Mouse (Mus musculus): ENCODE data around the gene Klhl24. TPM values are rescaled to one million over a fixed set of nuclear protein-coding genes. Genes with fewer than 3 reads are reported as not detected.
"Not testable (repeated sequence)": the region's sequence is repeated elsewhere in the genome, so short reads cannot be mapped to it uniquely, and the experiment has no call there.

Klhl24 gene
- polyA plus RNA-seq, 1 experiment from 2014 or later: 31.4 TPM

DNA sequence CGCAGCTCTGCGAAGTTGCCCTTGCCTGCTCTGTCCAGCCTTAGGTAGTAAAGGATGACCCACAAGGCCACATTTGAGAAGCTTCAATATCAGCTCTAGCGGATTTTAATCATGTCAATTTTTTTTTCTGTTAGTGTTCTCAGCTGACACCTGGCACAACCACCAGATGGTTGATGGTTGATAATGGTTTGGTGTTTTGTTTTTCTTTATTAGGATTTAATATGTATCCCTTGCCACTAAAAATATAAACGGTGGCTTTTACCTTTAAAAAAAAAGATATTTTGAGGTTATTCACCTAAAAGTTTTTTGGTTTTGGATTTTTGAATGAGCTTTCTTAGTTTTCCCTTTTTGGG, 1.0 kb downstream of the Klhl24 start:
- Histone ChIP-seq H3K27ac (peak overlapping the region; percentile 98), H3K27me3 (ENCODE audit: insufficient read depth, poor library complexity, severe bottlenecking) (no peaks in the 10 kb centered on the region), H3K36me3 (peaks cover 21% of the 10 kb centered on the region), H3K9me3 (peaks cover 10% of the 10 kb centered on the region), H3K4me1 (replicated peaks) (peaks cover 6% of the 10 kb centered on the region; the same call in 1 of the 2 replicates), H3K4me3 (peak overlapping the region; percentile 87)
- 10% methylated on average over 4 of the region's 4 CpGs for WGBS
- DNase-seq (ENCODE audit: low spot score): no peak

DNA sequence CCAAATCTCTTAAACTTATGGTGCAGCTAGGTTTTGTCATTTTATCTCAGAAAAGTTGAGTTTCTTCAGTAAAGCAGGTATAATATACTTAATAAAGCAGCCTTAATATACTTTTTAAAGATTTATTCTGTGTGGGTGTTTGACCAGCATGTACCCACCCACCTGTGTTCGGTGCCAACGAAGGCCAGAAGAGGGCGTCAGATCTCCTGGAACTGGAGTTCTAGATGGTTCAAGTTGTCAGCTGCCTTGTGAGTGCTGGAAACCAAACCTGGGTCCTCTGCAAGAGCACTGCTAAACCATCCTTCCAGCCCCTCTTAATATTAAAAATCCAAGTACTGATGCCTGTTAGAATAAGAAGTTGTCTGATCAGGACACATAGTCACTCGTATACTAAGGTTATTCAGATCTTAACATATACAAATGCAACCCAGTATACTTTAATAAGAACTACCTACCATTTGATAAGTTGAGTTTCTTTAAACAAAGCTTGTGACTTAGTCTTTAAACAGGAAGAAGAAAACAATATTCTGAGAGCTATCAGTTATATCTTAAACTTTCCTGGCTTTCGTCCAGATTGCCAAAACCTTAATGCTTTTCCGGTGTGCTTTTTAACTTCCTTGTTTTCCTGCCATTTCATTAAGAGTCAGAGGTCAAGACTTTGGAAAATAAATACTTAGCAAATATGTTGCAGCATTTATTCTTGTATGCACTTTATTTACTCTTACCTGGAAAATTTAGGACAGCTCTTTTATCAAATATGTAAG, 1.7 kb downstream of the Klhl24 start:
- peaks cover 6% of the 10 kb centered on the region; the same call in 1 of the 2 replicates for H3K4me1 ChIP-seq (replicated peaks)
- DNase-seq (ENCODE audit: low spot score): no peak
- WGBS: 94% methylated on average over 6 of the region's 6 CpGs
- peaks cover 17% of the 10 kb centered on the region for H3K9me3 ChIP-seq
- H3K27me3 ChIP-seq (ENCODE audit: insufficient read depth, poor library complexity, severe bottlenecking): no peaks in the 10 kb centered on the region
- H3K4me3 ChIP-seq: peak overlapping the region; percentile 87; the same call in 1 of the 2 replicates
- H3K27ac ChIP-seq: no peak overlapping the region
- H3K36me3 ChIP-seq: peaks cover 28% of the 10 kb centered on the region

DNA sequence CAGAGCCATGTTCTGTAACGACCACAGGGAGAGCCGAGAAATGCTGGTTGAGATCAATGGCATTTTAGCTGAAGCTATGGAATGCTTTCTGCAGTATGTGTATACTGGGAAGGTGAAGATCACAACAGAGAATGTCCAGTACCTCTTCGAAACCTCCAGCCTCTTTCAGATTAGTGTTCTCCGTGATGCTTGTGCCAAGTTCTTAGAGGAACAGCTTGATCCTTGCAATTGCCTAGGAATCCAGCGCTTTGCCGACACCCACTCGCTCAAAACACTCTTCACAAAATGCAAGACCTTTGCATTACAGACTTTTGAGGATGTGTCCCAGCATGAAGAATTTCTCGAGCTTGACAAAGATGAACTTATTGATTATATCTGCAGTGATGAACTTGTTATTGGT, 9.7 kb downstream of the Klhl24 start:
- WGBS: 94% methylated on average over 8 of the region's 8 CpGs
- H3K9me3 ChIP-seq: peaks cover 27% of the 10 kb centered on the region
- H3K4me3 ChIP-seq: no peak overlapping the region
- H3K27ac ChIP-seq: no peak overlapping the region
- DNase-seq (ENCODE audit: low spot score): no peak
- H3K27me3 ChIP-seq (ENCODE audit: insufficient read depth, poor library complexity, severe bottlenecking): no peaks in the 10 kb centered on the region
- H3K36me3 ChIP-seq: peaks cover 98% of the 10 kb centered on the region
- H3K4me1 ChIP-seq (replicated peaks): no peaks in the 10 kb centered on the region

DNA sequence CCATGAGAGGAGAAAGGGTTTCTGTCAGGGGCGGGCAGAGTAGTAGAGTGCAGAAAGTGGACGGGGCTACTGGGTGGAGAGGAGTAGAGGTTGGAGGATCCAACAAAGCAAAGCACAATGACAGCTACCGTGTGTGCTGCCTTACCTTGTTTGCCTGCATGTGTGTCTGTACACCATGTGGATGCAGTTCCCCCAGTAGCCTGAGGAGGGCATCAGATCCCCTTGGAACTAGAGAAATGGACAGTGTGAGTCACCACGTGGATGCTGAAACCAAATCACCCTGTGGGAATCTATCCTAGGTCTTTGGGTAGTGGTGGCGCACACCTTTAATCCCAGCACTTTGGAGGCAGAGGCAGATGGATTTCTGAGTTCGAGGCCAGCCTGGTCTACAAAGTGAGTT, 11.6 kb downstream of the Klhl24 start:
- H3K4me1 ChIP-seq (replicated peaks): no peaks in the 10 kb centered on the region
- H3K4me3 ChIP-seq: no peak overlapping the region
- no peak for DNase-seq (ENCODE audit: low spot score)
- no peak overlapping the region for H3K27ac ChIP-seq
- H3K36me3 ChIP-seq: peaks cover 97% of the 10 kb centered on the region
- peaks cover 11% of the 10 kb centered on the region for H3K9me3 ChIP-seq
- 91% methylated on average over 6 of the region's 6 CpGs for WGBS
- H3K27me3 ChIP-seq (ENCODE audit: insufficient read depth, poor library complexity, severe bottlenecking): no peaks in the 10 kb centered on the region

DNA sequence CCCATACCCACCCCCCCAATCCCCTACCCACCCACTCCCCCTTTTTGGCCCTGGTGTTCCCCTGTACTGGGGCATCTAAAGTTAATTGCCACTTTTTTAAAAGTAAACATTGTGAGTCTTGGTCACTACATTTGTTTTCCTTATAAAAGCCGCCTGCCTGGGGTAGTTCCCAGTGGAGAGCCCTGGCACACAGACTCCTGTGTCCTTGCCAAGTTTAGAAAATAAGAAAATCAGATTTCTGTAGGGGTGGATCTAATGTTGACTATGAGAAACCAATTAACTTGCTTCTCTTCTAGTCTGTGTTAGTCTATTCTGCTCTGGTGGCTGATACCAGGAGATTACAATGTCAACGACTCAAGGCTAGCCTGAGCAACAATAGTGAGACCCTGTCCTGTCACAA, 15.3 kb downstream of the Klhl24 start:
- peaks cover 87% of the 10 kb centered on the region for H3K36me3 ChIP-seq
- no peak for DNase-seq (ENCODE audit: low spot score)
- H3K27me3 ChIP-seq (ENCODE audit: insufficient read depth, poor library complexity, severe bottlenecking): no peaks in the 10 kb centered on the region
- H3K4me1 ChIP-seq (replicated peaks): no peaks in the 10 kb centered on the region
- H3K4me3 ChIP-seq: no peak overlapping the region
- WGBS: 88% methylated on average over 2 of the region's 2 CpGs
- no peak overlapping the region for H3K27ac ChIP-seq
- peaks cover 8% of the 10 kb centered on the region; the same call in 1 of the 2 replicates for H3K9me3 ChIP-seq

DNA sequence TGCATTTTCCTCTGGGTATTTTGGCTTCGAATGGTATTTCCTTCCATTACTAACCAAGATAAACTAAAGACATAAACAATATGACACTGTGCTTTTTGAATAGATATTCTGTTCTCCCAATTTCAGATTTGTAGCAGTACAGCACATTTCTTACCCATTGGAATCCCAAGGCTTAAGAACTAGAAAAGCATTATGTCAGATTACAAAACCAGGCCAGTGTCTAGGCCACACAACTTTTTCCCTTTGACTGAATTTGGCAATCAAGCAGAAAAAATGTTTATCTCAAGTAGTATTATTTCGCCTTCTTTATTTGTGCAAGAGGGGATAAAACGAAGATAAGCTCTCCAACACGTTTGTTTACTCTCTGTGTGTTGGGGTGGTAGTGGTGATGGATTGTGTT, 18.7 kb downstream of the Klhl24 start:
- no peak overlapping the region for H3K4me3 ChIP-seq
- H3K27ac ChIP-seq: no peak overlapping the region
- 0 out of 2 replicates have a peak, but pooled peaks cover 6% of the 10 kb centered on the region for H3K4me1 ChIP-seq (replicated peaks)
- no peaks in the 10 kb centered on the region for H3K27me3 ChIP-seq (ENCODE audit: insufficient read depth, poor library complexity, severe bottlenecking)
- WGBS: 92% methylated on average over 4 of the region's 4 CpGs
- DNase-seq (ENCODE audit: low spot score): no peak
- peaks cover 87% of the 10 kb centered on the region for H3K36me3 ChIP-seq
- H3K9me3 ChIP-seq: no peaks in the 10 kb centered on the region

DNA sequence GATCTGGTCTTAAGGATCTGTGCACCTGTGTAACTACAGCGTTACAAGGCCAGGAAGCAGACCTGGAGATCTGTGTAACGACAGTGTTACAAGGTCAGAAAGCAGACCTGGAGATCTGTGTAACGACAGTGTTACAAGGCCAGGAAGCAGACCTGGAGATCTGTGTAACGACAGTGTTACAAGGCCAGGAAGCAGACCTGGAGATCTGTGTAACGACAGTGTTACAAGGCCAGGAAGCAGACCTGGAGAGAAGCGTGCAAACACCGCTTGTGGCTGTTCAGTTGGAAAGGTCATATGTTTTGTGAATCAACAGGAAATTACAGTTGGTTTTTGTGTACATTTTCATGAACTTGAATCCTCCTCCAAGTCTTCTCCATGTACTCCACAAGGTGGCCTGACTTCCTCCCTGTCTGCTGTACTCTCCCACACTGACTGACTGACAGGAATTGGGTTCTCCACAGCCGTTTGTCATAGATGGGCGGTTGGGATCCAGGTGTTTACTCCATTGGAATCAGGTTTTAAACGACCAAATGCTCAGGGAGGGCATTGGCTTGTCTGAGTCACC, 29.1 kb downstream of the Klhl24 start:
- H3K27ac ChIP-seq; H3K27me3 ChIP-seq (ENCODE audit: insufficient read depth, poor library complexity, severe bottlenecking); DNase-seq (ENCODE audit: low spot score); H3K9me3 ChIP-seq; H3K4me3 ChIP-seq; H3K4me1 ChIP-seq (replicated peaks): not testable (repeated sequence)
- WGBS: 91% methylated on average over 10 of the region's 10 CpGs
- peaks cover 50% of the 10 kb centered on the region for H3K36me3 ChIP-seq

DNA sequence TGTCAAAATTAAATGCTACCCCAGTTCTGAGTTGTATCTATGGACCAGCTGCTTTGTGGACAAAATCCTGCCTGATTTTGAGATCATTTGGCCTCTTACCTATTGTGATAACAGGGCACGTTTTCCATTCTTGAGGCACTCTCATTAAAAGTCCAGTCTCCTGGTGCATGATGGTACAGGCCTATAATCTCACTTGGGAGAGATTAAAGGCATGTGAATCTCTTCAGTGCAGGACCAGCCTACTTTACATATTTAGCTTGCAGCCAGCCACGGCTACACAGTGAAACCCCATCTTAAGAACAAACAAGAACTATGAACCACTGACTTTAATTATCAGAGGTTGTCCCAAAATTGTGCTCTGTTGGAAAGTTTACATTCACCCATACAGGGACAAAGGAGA, 33.1 kb downstream of the Klhl24 start:
- Histone ChIP-seq H3K9me3 (no peaks in the 10 kb centered on the region), H3K36me3 (peaks cover 18% of the 10 kb centered on the region), H3K4me1 (replicated peaks) (no peaks in the 10 kb centered on the region), H3K27ac (no peak overlapping the region), H3K27me3 (ENCODE audit: insufficient read depth, poor library complexity, severe bottlenecking) (no peaks in the 10 kb centered on the region), H3K4me3 (no peak overlapping the region)
- DNase-seq (ENCODE audit: low spot score): no peak
- 77% methylated on average over 2 of the region's 2 CpGs for WGBS

DNA sequence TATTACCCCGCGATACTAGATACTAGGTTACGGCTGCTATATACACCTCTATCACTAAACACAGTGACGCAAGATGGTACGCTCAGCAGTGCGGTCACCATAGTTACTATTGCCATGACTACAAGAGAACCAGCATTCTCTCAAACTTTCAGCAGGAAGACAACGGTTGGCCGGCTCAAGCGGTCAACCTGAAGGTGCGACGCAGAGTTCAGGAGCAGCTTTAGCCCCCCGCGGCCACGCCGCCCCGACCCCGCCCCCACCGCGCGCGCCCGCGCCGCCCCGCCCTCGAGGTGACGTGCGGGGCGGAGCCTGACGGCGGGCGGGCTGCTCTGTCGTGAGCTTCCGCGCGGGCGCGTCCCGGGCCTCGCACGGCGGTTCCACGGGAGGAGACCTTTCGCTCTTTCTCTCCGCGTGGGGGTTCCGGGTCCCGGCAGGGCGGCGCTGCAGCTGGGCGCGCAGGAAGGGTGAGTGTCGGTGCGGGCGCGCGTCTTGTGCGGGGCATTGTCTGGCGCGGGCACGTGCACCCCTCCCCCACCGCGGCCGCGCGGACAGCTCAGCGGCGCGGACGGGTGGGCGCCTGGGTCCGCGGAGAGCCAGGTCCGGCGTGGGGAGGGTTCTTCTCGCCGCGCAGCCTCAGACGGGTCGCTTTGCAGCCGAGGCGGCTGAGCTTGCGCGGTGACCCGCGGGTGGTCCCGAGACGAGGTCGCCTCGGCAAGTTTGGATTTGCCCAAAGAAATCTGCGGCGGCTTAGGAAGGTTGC, 43.6 kb downstream of the Klhl24 start, which contains the start of gene Yeats2:
Yeats2 (plus strand) TSS at position 292 of the 760 bp plus-strand sequence.
- Histone ChIP-seq H3K27ac (peak within 1 kb of the TSS; percentile 99), H3K9me3 (peaks cover 6% of the 10 kb centered on the region; the same call in 1 of the 2 replicates), H3K4me1 (replicated peaks) (peaks cover 19% of the 10 kb centered on the region), H3K27me3 (ENCODE audit: insufficient read depth, poor library complexity, severe bottlenecking) (no peaks in the 10 kb centered on the region), H3K36me3 (peaks cover 32% of the 10 kb centered on the region), H3K4me3 (peak within 1 kb of the TSS; percentile 85)
- 1% methylated on average over 92 of the region's 92 CpGs for WGBS
- DNase-seq (ENCODE audit: low spot score): peak; percentile 84

DNA sequence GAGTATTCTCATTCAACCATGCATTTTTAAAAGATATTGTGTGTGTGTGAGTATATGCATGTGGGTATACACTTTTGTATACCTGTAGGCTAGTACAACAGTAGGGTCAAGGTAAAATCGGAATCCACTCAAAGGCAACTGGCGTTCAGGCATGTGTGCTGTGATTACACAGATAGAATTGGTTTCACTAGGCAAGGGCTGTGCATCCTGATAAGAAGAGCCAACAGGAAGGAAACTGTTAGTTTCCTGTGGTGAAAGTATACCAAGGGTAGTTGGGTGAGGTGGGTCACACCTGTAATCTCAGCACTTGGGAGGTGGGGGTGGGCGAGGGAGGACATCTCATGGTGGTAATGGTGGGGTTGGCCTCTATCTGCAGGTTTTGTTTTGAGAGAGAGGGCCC, 47.2 kb downstream of the Klhl24 start:
- Histone ChIP-seq H3K4me3 (no peak overlapping the region), H3K27ac (no peak overlapping the region), H3K9me3 (peaks cover 6% of the 10 kb centered on the region; the same call in 1 of the 2 replicates), H3K4me1 (replicated peaks) (peaks cover 19% of the 10 kb centered on the region), H3K27me3 (ENCODE audit: insufficient read depth, poor library complexity, severe bottlenecking) (no peaks in the 10 kb centered on the region), H3K36me3 (peaks cover 32% of the 10 kb centered on the region)
- WGBS: 94% methylated on average over 3 of the region's 3 CpGs
- no peak for DNase-seq (ENCODE audit: low spot score)

DNA sequence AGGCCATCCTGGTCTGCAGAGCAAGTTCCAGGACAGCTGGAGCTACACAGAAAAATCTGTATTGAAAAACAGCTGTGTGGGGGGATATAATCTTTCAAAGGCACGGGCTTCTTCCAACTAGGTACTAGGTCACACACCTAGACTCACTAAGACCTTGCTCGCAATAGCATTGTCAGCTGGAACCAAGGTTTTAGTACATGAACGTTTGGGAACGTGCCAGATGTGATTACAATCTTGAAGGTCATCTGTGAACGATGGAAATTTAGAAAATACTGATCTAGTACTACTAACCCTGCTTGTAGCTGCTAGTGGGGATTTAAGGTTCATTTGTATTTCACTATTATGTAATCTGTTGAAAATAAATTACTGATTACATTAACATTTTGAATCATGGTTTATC, 54.6 kb downstream of the Klhl24 start:
- 92% methylated on average over 5 of the region's 5 CpGs for WGBS
- Histone ChIP-seq H3K27me3 (ENCODE audit: insufficient read depth, poor library complexity, severe bottlenecking) (no peaks in the 10 kb centered on the region), H3K4me3 (no peak overlapping the region), H3K4me1 (replicated peaks) (no peaks in the 10 kb centered on the region), H3K36me3 (peaks cover 65% of the 10 kb centered on the region), H3K9me3 (no peaks in the 10 kb centered on the region), H3K27ac (no peak overlapping the region)
- DNase-seq (ENCODE audit: low spot score): no peak

DNA sequence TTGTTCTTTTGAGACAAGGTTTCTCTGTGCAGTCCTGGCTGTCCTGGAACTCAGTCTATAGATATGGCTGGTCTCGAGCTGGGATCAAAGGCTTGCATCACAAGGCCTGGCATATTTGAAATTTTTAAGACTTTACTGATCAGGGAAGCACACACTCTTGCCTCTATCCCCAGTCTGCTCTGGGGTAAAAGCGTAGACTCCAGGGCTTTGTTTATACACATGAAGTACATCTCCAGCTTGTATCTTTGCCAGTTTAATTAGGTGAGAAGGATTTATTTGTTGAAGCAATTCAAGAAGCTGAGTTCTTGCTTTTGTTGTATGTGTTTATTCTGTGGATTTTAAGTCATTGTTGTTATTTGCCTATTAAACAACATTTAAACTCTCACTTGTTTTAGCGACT, 56.4 kb downstream of the Klhl24 start:
- WGBS: 85% methylated on average over 3 of the region's 3 CpGs
- Histone ChIP-seq H3K4me1 (replicated peaks) (no peaks in the 10 kb centered on the region), H3K27ac (no peak overlapping the region), H3K4me3 (no peak overlapping the region), H3K9me3 (no peaks in the 10 kb centered on the region), H3K27me3 (ENCODE audit: insufficient read depth, poor library complexity, severe bottlenecking) (no peaks in the 10 kb centered on the region), H3K36me3 (peaks cover 82% of the 10 kb centered on the region)
- DNase-seq (ENCODE audit: low spot score): no peak

DNA sequence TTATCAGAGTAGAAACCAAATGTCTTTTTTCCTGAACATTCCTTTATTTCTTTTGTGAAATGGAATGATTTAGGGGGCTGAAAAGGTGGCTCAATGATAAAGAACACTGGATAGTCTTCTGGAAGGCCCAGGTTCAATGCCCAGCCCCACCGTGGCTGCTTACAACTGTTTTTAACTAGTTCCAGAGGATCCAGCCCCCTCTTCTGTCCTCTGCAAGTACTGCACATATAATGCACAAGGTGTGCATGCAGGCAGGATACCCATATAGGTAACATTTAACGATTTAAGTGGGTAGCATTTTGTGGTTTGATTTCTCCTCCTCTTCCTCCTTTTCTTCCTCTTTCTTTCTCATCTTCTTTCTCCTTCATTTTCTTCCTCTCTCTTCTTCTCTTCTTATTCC, 62.8 kb downstream of the Klhl24 start:
- peaks cover under 1% of the 10 kb centered on the region; the same call in 1 of the 2 replicates for H3K9me3 ChIP-seq
- DNase-seq (ENCODE audit: low spot score): no peak
- no peaks in the 10 kb centered on the region for H3K27me3 ChIP-seq (ENCODE audit: insufficient read depth, poor library complexity, severe bottlenecking)
- H3K4me3 ChIP-seq: no peak overlapping the region
- peaks cover 99% of the 10 kb centered on the region for H3K36me3 ChIP-seq
- H3K27ac ChIP-seq: no peak overlapping the region
- 78% methylated on average over 2 of the region's 2 CpGs for WGBS
- no peaks in the 10 kb centered on the region for H3K4me1 ChIP-seq (replicated peaks)

Measured in hindbrain, embryonic 10.5 days (tissue).